Mouse (Mus musculus) thymus, adult 2 months (tissue): ENCODE measurements around the gene Slc2a9. TPM values are rescaled to one million over a fixed set of nuclear protein-coding genes. Genes with fewer than 3 reads are reported as not detected.

Experiments used
- DNase-seq: peaks from one replicate; pipeline ENCODE4 v3.0.0; 2021
- H3K27ac ChIP-seq: fragments of 200-500 bp; 2 replicates; pipeline ENCODE4 v1.5.1; 2012; ENCODE audit warnings: low read length, control low read depth; ENCODE audit not compliant: control insufficient read depth, insufficient read depth
- H3K27me3 ChIP-seq: fragments of 200-500 bp; 2 replicates; pipeline ENCODE4 v1.6.1; 2012; ENCODE audit warnings: mild to moderate bottlenecking, low read length, moderate library complexity, mixed read lengths; ENCODE audit not compliant: control insufficient read depth, insufficient read depth
- H3K36me3 ChIP-seq: fragments of 200-500 bp; 2 replicates; pipeline ENCODE4 v1.6.1; 2012; ENCODE audit warnings: mild to moderate bottlenecking, low read length, moderate library complexity; ENCODE audit not compliant: control insufficient read depth, insufficient read depth
- H3K4me1 ChIP-seq: fragments of 200-500 bp; replicated peaks from 2 replicates; pipeline ENCODE4 v1.6.1; 2012; ENCODE audit warnings: low read length; ENCODE audit not compliant: control insufficient read depth, insufficient read depth
- H3K4me3 ChIP-seq: fragments of 200-500 bp; 2 replicates; pipeline ENCODE4 v1.5.1; 2012; ENCODE audit warnings: mild to moderate bottlenecking, low read length, control low read depth, moderate library complexity; ENCODE audit not compliant: control insufficient read depth, insufficient read depth
- CTCF ChIP-seq: fragments of 200-500 bp; IDR thresholded peaks from 2 replicates; pipeline ENCODE4 v1.5.1; 2012; ENCODE audit warnings: mild to moderate bottlenecking, control low read depth, low read length, moderate library complexity, borderline replicate concordance; ENCODE audit not compliant: control insufficient read depth, poor library complexity, insufficient read depth; ENCODE audit errors: extremely low read depth
- POLR2A ChIP-seq: fragments of 200-500 bp; IDR thresholded peaks from 2 replicates; pipeline ENCODE4 v1.6.1; 2012; ENCODE audit warnings: mild to moderate bottlenecking, low read length, control low read depth, moderate library complexity; ENCODE audit not compliant: control insufficient read depth, poor library complexity, insufficient read depth; ENCODE audit errors: extremely low read depth
- WGBS: fragments of 180-500 bp; shearing (Covaris S2); methylation state at CpG from one replicate; pipeline ENCODE4 v1.1.7; 2018; 5-methylcytosine and 5-hydroxymethylcytosine counted together
- polyA plus RNA-seq: library from polyadenylated mRNA; depleted of rRNA; stranded (reverse); fragments of >200 nt; gene quantifications from 2 replicates; pipeline ENCODE4 v1.2.3, GENCODE M21; 2012

Slc2a9 gene
- polyA plus RNA-seq, 1 experiment: 9.0 TPM

GRCm38 (mm10) chr5:38346646-38347432 lies 156.1 kb downstream of the Slc2a9 start:
- TF ChIP-seq CTCF (no peak), POLR2A (no peak)
- Histone ChIP-seq H3K27ac (no peak overlapping the region), H3K4me1 (no peaks in the 10 kb centered on the region), H3K27me3 (no peaks in the 10 kb centered on the region), H3K4me3 (no peak overlapping the region), H3K36me3 (no peaks in the 10 kb centered on the region)
- 34% methylated on average over 10 of the region's 10 CpGs for WGBS
- DNase-seq: no peak

GRCm38 (mm10) chr5:38343101-38343500 lies 159.8 kb downstream of the Slc2a9 start:
- WGBS: 87% methylated on average over 3 of the region's 3 CpGs
- Histone ChIP-seq H3K27ac (no peak overlapping the region), H3K4me1 (no peaks in the 10 kb centered on the region), H3K27me3 (no peaks in the 10 kb centered on the region), H3K4me3 (no peak overlapping the region), H3K36me3 (no peaks in the 10 kb centered on the region)
- DNase-seq: no peak
- TF ChIP-seq POLR2A (no peak), CTCF (no peak)

GRCm38 (mm10) chr5:38334582-38334981 lies 168.4 kb downstream of the Slc2a9 start:
- Histone ChIP-seq H3K27ac (no peak overlapping the region), H3K27me3 (no peaks in the 10 kb centered on the region), H3K36me3 (no peaks in the 10 kb centered on the region), H3K4me1 (no peaks in the 10 kb centered on the region), H3K4me3 (no peak overlapping the region)
- WGBS: 17% methylated on average over 1 of the region's 1 CpGs
- TF ChIP-seq CTCF: no peak
- no peak for TF ChIP-seq POLR2A
- no peak for DNase-seq

- TF ChIP-seq POLR2A: no peak
- no peak for TF ChIP-seq CTCF
- Histone ChIP-seq H3K36me3 (no peaks in the 10 kb centered on the region), H3K27me3 (no peaks in the 10 kb centered on the region), H3K4me1 (no peaks in the 10 kb centered on the region), H3K27ac (no peak overlapping the region), H3K4me3 (no peak overlapping the region)
- WGBS: 23% methylated on average over 4 of the region's 4 CpGs
- no peak for DNase-seq
Observed at GRCm38 (mm10) chr5:38333381-38333780, 169.6 kb downstream of the Slc2a9 start.

- 6% methylated on average over 67 of the region's 67 CpGs for WGBS
- H3K36me3 ChIP-seq: no peaks in the 10 kb centered on the region
- no peak within 1 kb of the TSS for H3K4me3 ChIP-seq
- peaks cover 6% of the 10 kb centered on the region; the same call in 1 of the 2 replicates for H3K27me3 ChIP-seq
- no peak for DNase-seq
- H3K27ac ChIP-seq: no peak within 1 kb of the TSS
- no peaks in the 10 kb centered on the region for H3K4me1 ChIP-seq
- TF ChIP-seq CTCF (no peak), POLR2A (no peak)
Observed at GRCm38 (mm10) chr5:38318966-38319786, 183.8 kb downstream of the Slc2a9 start, which contains the start of gene Drd5. Drd5 (plus strand) TSS chr5:38319367.

GRCm38 (mm10) chr5:38309795-38310194 lies 193.1 kb downstream of the Slc2a9 start:
- H3K27ac ChIP-seq: no peak overlapping the region
- no peaks in the 10 kb centered on the region for H3K27me3 ChIP-seq
- WGBS: 75% methylated on average over 3 of the region's 3 CpGs
- TF ChIP-seq CTCF (no peak), POLR2A (no peak)
- H3K4me1 ChIP-seq: no peaks in the 10 kb centered on the region
- no peaks in the 10 kb centered on the region for H3K36me3 ChIP-seq
- H3K4me3 ChIP-seq: no peak overlapping the region
- DNase-seq: no peak
